8 mouse cellular contexts compared by ENCODE assay signal in the genomic region with DNA sequence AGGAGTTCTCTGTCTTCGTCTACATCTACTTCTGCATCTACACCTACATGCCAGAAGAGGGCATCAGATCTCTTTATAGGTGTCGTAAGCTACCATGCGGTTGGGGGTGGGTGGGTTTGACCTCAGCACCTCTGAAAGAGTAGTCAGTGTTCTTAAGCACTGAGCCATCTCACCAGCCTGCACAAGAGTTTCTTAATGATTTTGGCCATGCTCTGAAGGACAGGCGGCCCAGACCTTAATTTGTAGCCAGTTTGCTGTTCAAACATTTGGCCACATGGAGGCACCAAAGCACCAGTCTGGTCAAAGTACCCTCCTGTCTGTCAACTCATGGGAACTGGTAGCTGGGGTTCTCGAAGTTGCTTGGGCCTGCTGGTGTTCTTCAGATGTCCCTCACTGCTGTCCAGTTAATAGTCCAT. TPM values are rescaled to one million over a fixed set of nuclear protein-coding genes. Genes with fewer than 3 reads are reported as not detected.
DNase-seq lines count a peak whose midpoint lies in the region; ATAC-seq and TF ChIP-seq lines count a peak whose summit lies in the region.

No protein-coding gene starts in this region.

- no peaks in the 10 kb centered on the region for H3K9me3 ChIP-seq in hindbrain, embryonic 10.5 days
- no peaks in the 10 kb centered on the region for H3K9me3 ChIP-seq in lung, embryonic 15.5 days

- no peak overlapping the region for H3K9ac ChIP-seq in lung, embryonic 15.5 days

- WGBS in hindbrain, embryonic 10.5 days: 17% methylated on average over 5 of the region's 5 CpGs
- 10% methylated on average over 5 of the region's 5 CpGs for WGBS in lung, embryonic 15.5 days
- 5% methylated on average over 5 of the region's 5 CpGs for WGBS in olfactory bulb, adult 2 months
- 12% methylated on average over 5 of the region's 5 CpGs for WGBS in thymus, adult 2 months

- H3K4me3 ChIP-seq in hindbrain, embryonic 10.5 days: no peak overlapping the region
- H3K4me3 ChIP-seq in lung, embryonic 15.5 days: no peak overlapping the region
- peak overlapping the region; percentile 29; the same call in 1 of the 2 replicates for H3K4me3 ChIP-seq in olfactory bulb, adult 2 months (ENCODE audit: insufficient read depth, low read depth, low read length)
- H3K4me3 ChIP-seq in thymus, adult 2 months (ENCODE audit: control insufficient read depth, insufficient read depth, low read length): no peak overlapping the region

- TF ChIP-seq CTCF in olfactory bulb, adult 2 months (IDR thresholded peaks at IDR 0.05; ENCODE audit: insufficient read depth, low read depth, low read length): peak; percentile 96
- peak; percentile 75; the same call in 1 of the 2 replicates for TF ChIP-seq CTCF in thymus, adult 2 months (IDR thresholded peaks at IDR 0.05; ENCODE audit: borderline replicate concordance, control insufficient read depth, extremely low read depth, insufficient read depth, low read length, poor library complexity)

- H3K27ac ChIP-seq in hindbrain, embryonic 10.5 days: no peak overlapping the region
- H3K27ac ChIP-seq in lung, embryonic 15.5 days: no peak overlapping the region
- H3K27ac ChIP-seq in olfactory bulb, adult 2 months (ENCODE audit: insufficient read depth, low read depth, low read length): no peak overlapping the region
- no peak overlapping the region for H3K27ac ChIP-seq in thymus, adult 2 months (ENCODE audit: control insufficient read depth, insufficient read depth, low read length)

- no peaks in the 10 kb centered on the region for H3K36me3 ChIP-seq in hindbrain, embryonic 10.5 days
- no peaks in the 10 kb centered on the region for H3K36me3 ChIP-seq in lung, embryonic 15.5 days
- H3K36me3 ChIP-seq in thymus, adult 2 months (ENCODE audit: control insufficient read depth, insufficient read depth, low read length): no peaks in the 10 kb centered on the region

- H3K4me2 ChIP-seq in lung, embryonic 15.5 days: peak overlapping the region; percentile 45

- peak; percentile 34 for DNase-seq in MEL-GATA-1-ER (ENCODE audit: extremely low read depth, low read depth)
- peak; percentile 62 for DNase-seq in cerebellum, adult 9-10 months
- peak; percentile 82 for DNase-seq in hindbrain, embryonic 10.5 days (ENCODE audit: low spot score)
- DNase-seq in layer of hippocampus, adult 9-10 months (ENCODE audit: low spot score): peak; percentile 37
- DNase-seq in thymus, adult 2 months: peak; percentile 49

- ATAC-seq in frontal cortex, adult (ENCODE audit: low TSS enrichment): peak; percentile 90
- peak; percentile 56; the same call in 1 of the 2 replicates for ATAC-seq in lung, embryonic 15.5 days (ENCODE audit: borderline replicate concordance, extremely low read depth, low FRiP score, low TSS enrichment)

- H3K4me1 ChIP-seq in hindbrain, embryonic 10.5 days (replicated peaks): no peaks in the 10 kb centered on the region
- no peaks in the 10 kb centered on the region for H3K4me1 ChIP-seq in lung, embryonic 15.5 days
- H3K4me1 ChIP-seq in olfactory bulb, adult 2 months (ENCODE audit: control insufficient read depth, insufficient read depth, low read length): no peaks in the 10 kb centered on the region
- H3K4me1 ChIP-seq in thymus, adult 2 months (replicated peaks; ENCODE audit: control insufficient read depth, insufficient read depth, low read length): peaks cover 3% of the 10 kb centered on the region; the same call in 1 of the 2 replicates

- no peaks in the 10 kb centered on the region for H3K27me3 ChIP-seq in hindbrain, embryonic 10.5 days (ENCODE audit: insufficient read depth, poor library complexity, severe bottlenecking)
- H3K27me3 ChIP-seq in lung, embryonic 15.5 days: no peaks in the 10 kb centered on the region
- H3K27me3 ChIP-seq in thymus, adult 2 months (ENCODE audit: control insufficient read depth, insufficient read depth, low read length): no peaks in the 10 kb centered on the region

- TF ChIP-seq POLR2A in olfactory bulb, adult 2 months (IDR thresholded peaks at IDR 0.05; ENCODE audit: insufficient read depth, low read depth, low read length): no peak
- no peak for TF ChIP-seq POLR2A in thymus, adult 2 months (IDR thresholded peaks at IDR 0.05; ENCODE audit: control insufficient read depth, extremely low read depth, insufficient read depth, low read length, poor library complexity)

RNA-seq across cellular contexts. Expression of a gene that starts 31.5 kb away (rescaled TPM):
- 14.3 and 16.2 TPM in 2 replicates for polyA plus RNA-seq in hindbrain, embryonic 10.5 days (2016; fragmentation: Nextera tagmentation; extraction: Ambion mirVana)
- polyA plus RNA-seq in lung, embryonic 15.5 days (2015; fragmentation: Nextera tagmentation; extraction: Ambion mirVana): 10.0 and 11.6 TPM in 2 replicates
- not detected in 2 replicates for polyA plus RNA-seq in olfactory bulb, adult 2 months (2012; ENCODE audit: insufficient read depth, insufficient read length, low replicate concordance, missing spikeins)
- polyA plus RNA-seq in thymus, adult 2 months (2012; rRNA removed): 22.9 and 25.7 TPM in 2 replicates

RNA-seq across cellular contexts. Expression of a gene that starts 54.4 kb away (rescaled TPM):
- polyA plus RNA-seq in hindbrain, embryonic 10.5 days (2016; fragmentation: Nextera tagmentation; extraction: Ambion mirVana): 14.2 and 17.7 TPM in 2 replicates
- 13.4 and 14.4 TPM in 2 replicates for polyA plus RNA-seq in lung, embryonic 15.5 days (2015; fragmentation: Nextera tagmentation; extraction: Ambion mirVana)
- 115 TPM in 1 of 2 replicates, not detected in the other for polyA plus RNA-seq in olfactory bulb, adult 2 months (2012; ENCODE audit: insufficient read depth, insufficient read length, low replicate concordance, missing spikeins)
- polyA plus RNA-seq in thymus, adult 2 months (2012; rRNA removed): 8.1 and 9.2 TPM in 2 replicates
